Mouse (Mus musculus): ENCODE results near the gene Nkg7. TPM values are rescaled to one million over a fixed set of nuclear protein-coding genes. Genes with fewer than 3 reads are reported as not detected.
A peak's percentile ranks its signal among the peaks of the same experiment; 100 is the strongest.

The Nkg7 gene
- polyA plus RNA-seq, 1 experiment from 2014 or later: 0.45 TPM

- Histone ChIP-seq H3K9ac (ENCODE audit: low read depth, low read length) (no peak overlapping the region), H3K4me2 (ENCODE audit: low read length) (peak overlapping the region; percentile 33), H3K27ac (ENCODE audit: low read depth, low read length) (no peak overlapping the region), H3K4me3 (ENCODE audit: low read length) (peak overlapping the region; percentile 1; the same call in 1 of the 2 replicates), H3K9me3 (ENCODE audit: control insufficient read depth, low read length) (no peaks in the 10 kb centered on the region), H3K27me3 (replicated peaks; ENCODE audit: control insufficient read depth, insufficient read depth, low read length) (no peaks in the 10 kb centered on the region), H3K4me1 (ENCODE audit: control insufficient read depth, insufficient read depth, low read depth, low read length) (no peaks in the 10 kb centered on the region), H3K36me3 (ENCODE audit: control insufficient read depth, insufficient read depth, low read length) (no peaks in the 10 kb centered on the region)
- peak; percentile 97 for ATAC-seq
- 18% methylated on average over 11 of the region's 11 CpGs for WGBS
Measured at GRCm38 (mm10) chr7:43422995-43423617, 13.8 kb upstream of the Nkg7 start.

- 66% methylated on average over 3 of the region's 3 CpGs for WGBS
- Histone ChIP-seq H3K27me3 (replicated peaks; ENCODE audit: control insufficient read depth, insufficient read depth, low read length) (no peaks in the 10 kb centered on the region), H3K36me3 (ENCODE audit: control insufficient read depth, insufficient read depth, low read length) (no peaks in the 10 kb centered on the region), H3K9ac (ENCODE audit: low read depth, low read length) (no peak overlapping the region), H3K4me1 (ENCODE audit: control insufficient read depth, insufficient read depth, low read depth, low read length) (no peaks in the 10 kb centered on the region), H3K9me3 (ENCODE audit: control insufficient read depth, low read length) (no peaks in the 10 kb centered on the region), H3K4me3 (ENCODE audit: low read length) (no peak overlapping the region), H3K4me2 (ENCODE audit: low read length) (no peak overlapping the region), H3K27ac (ENCODE audit: low read depth, low read length) (no peak overlapping the region)
- ATAC-seq: no peak
Measured at GRCm38 (mm10) chr7:43423991-43424625, 12.8 kb upstream of the Nkg7 start.

GRCm38 (mm10) chr7:43427406-43427805 is 9.5 kb upstream of the Nkg7 start, which contains the start of gene Lim2:
Gene Lim2, plus strand, starts transcription at chr7:43427670.
- Histone ChIP-seq H3K27ac (ENCODE audit: low read depth, low read length) (no peak within 1 kb of the TSS), H3K4me1 (ENCODE audit: control insufficient read depth, insufficient read depth, low read depth, low read length) (no peaks in the 10 kb centered on the region), H3K4me2 (ENCODE audit: low read length) (no peak within 1 kb of the TSS), H3K4me3 (ENCODE audit: low read length) (no peak within 1 kb of the TSS), H3K9ac (ENCODE audit: low read depth, low read length) (no peak within 1 kb of the TSS), H3K27me3 (replicated peaks; ENCODE audit: control insufficient read depth, insufficient read depth, low read length) (no peaks in the 10 kb centered on the region), H3K9me3 (ENCODE audit: control insufficient read depth, low read length) (no peaks in the 10 kb centered on the region), H3K36me3 (ENCODE audit: control insufficient read depth, insufficient read depth, low read length) (no peaks in the 10 kb centered on the region)
- 86% methylated on average over 8 of the region's 8 CpGs for WGBS
- ATAC-seq: no peak

- Histone ChIP-seq H3K4me1 (ENCODE audit: control insufficient read depth, insufficient read depth, low read depth, low read length) (no peaks in the 10 kb centered on the region), H3K36me3 (ENCODE audit: control insufficient read depth, insufficient read depth, low read length) (no peaks in the 10 kb centered on the region), H3K4me3 (ENCODE audit: low read length) (no peak overlapping the region), H3K27ac (ENCODE audit: low read depth, low read length) (no peak overlapping the region), H3K27me3 (replicated peaks; ENCODE audit: control insufficient read depth, insufficient read depth, low read length) (no peaks in the 10 kb centered on the region), H3K9me3 (ENCODE audit: control insufficient read depth, low read length) (no peaks in the 10 kb centered on the region), H3K4me2 (ENCODE audit: low read length) (no peak overlapping the region), H3K9ac (ENCODE audit: low read depth, low read length) (no peak overlapping the region)
- ATAC-seq: no peak
- 63% methylated on average over 4 of the region's 4 CpGs for WGBS
Measured at GRCm38 (mm10) chr7:43429500-43429899, 7.4 kb upstream of the Nkg7 start.

- H3K4me3 ChIP-seq (ENCODE audit: low read length): no peak overlapping the region
- no peaks in the 10 kb centered on the region for H3K27me3 ChIP-seq (replicated peaks; ENCODE audit: control insufficient read depth, insufficient read depth, low read length)
- H3K36me3 ChIP-seq (ENCODE audit: control insufficient read depth, insufficient read depth, low read length): no peaks in the 10 kb centered on the region
- ATAC-seq: no peak
- H3K4me1 ChIP-seq (ENCODE audit: control insufficient read depth, insufficient read depth, low read depth, low read length): no peaks in the 10 kb centered on the region
- H3K4me2 ChIP-seq (ENCODE audit: low read length): no peak overlapping the region
- H3K9ac ChIP-seq (ENCODE audit: low read depth, low read length): no peak overlapping the region
- 77% methylated on average over 4 of the region's 4 CpGs for WGBS
- H3K9me3 ChIP-seq (ENCODE audit: control insufficient read depth, low read length): no peaks in the 10 kb centered on the region
- H3K27ac ChIP-seq (ENCODE audit: low read depth, low read length): no peak overlapping the region
Measured at GRCm38 (mm10) chr7:43432891-43433290, 4.0 kb upstream of the Nkg7 start.

- ATAC-seq: no peak
- Histone ChIP-seq H3K9me3 (ENCODE audit: control insufficient read depth, low read length) (no peaks in the 10 kb centered on the region), H3K4me3 (ENCODE audit: low read length) (no peak overlapping the region), H3K4me2 (ENCODE audit: low read length) (no peak overlapping the region), H3K27ac (ENCODE audit: low read depth, low read length) (no peak overlapping the region), H3K27me3 (replicated peaks; ENCODE audit: control insufficient read depth, insufficient read depth, low read length) (no peaks in the 10 kb centered on the region), H3K36me3 (ENCODE audit: control insufficient read depth, insufficient read depth, low read length) (no peaks in the 10 kb centered on the region), H3K4me1 (ENCODE audit: control insufficient read depth, insufficient read depth, low read depth, low read length) (no peaks in the 10 kb centered on the region), H3K9ac (ENCODE audit: low read depth, low read length) (no peak overlapping the region)
- WGBS: 85% methylated on average over 5 of the region's 5 CpGs
Measured at GRCm38 (mm10) chr7:43434676-43435075, 2.2 kb upstream of the Nkg7 start.

- Histone ChIP-seq H3K9me3 (ENCODE audit: control insufficient read depth, low read length) (no peaks in the 10 kb centered on the region), H3K27ac (ENCODE audit: low read depth, low read length) (no peak overlapping the region), H3K4me1 (ENCODE audit: control insufficient read depth, insufficient read depth, low read depth, low read length) (peaks cover 8% of the 10 kb centered on the region), H3K4me3 (ENCODE audit: low read length) (no peak overlapping the region), H3K36me3 (ENCODE audit: control insufficient read depth, insufficient read depth, low read length) (no peaks in the 10 kb centered on the region), H3K9ac (ENCODE audit: low read depth, low read length) (no peak overlapping the region), H3K4me2 (ENCODE audit: low read length) (no peak overlapping the region), H3K27me3 (replicated peaks; ENCODE audit: control insufficient read depth, insufficient read depth, low read length) (no peaks in the 10 kb centered on the region)
- WGBS: 85% methylated on average over 4 of the region's 4 CpGs
- ATAC-seq: no peak
Measured at GRCm38 (mm10) chr7:43438611-43439010, 1.7 kb downstream of the Nkg7 start.

- no peaks in the 10 kb centered on the region for H3K36me3 ChIP-seq (ENCODE audit: control insufficient read depth, insufficient read depth, low read length)
- H3K27ac ChIP-seq (ENCODE audit: low read depth, low read length): no peak within 1 kb of the TSS
- no peak for ATAC-seq
- peaks cover 18% of the 10 kb centered on the region for H3K4me1 ChIP-seq (ENCODE audit: control insufficient read depth, insufficient read depth, low read depth, low read length)
- no peak within 1 kb of the TSS for H3K4me3 ChIP-seq (ENCODE audit: low read length)
- H3K9ac ChIP-seq (ENCODE audit: low read depth, low read length): no peak within 1 kb of the TSS
- 80% methylated on average over 6 of the region's 6 CpGs for WGBS
- H3K27me3 ChIP-seq (replicated peaks; ENCODE audit: control insufficient read depth, insufficient read depth, low read length): no peaks in the 10 kb centered on the region
- no peak within 1 kb of the TSS for H3K4me2 ChIP-seq (ENCODE audit: low read length)
- no peaks in the 10 kb centered on the region for H3K9me3 ChIP-seq (ENCODE audit: control insufficient read depth, low read length)
Measured at GRCm38 (mm10) chr7:43440482-43440881, 3.6 kb downstream of the Nkg7 start, which contains the start of gene Cldnd2. Gene Cldnd2, plus strand, starts transcription at chr7:43440782.

GRCm38 (mm10) chr7:43441071-43441470 is 4.2 kb downstream of the Nkg7 start:
- Histone ChIP-seq H3K27ac (ENCODE audit: low read depth, low read length) (no peak overlapping the region), H3K4me1 (ENCODE audit: control insufficient read depth, insufficient read depth, low read depth, low read length) (peaks cover 18% of the 10 kb centered on the region), H3K27me3 (replicated peaks; ENCODE audit: control insufficient read depth, insufficient read depth, low read length) (no peaks in the 10 kb centered on the region), H3K36me3 (ENCODE audit: control insufficient read depth, insufficient read depth, low read length) (no peaks in the 10 kb centered on the region), H3K4me3 (ENCODE audit: low read length) (no peak overlapping the region), H3K4me2 (ENCODE audit: low read length) (no peak overlapping the region), H3K9ac (ENCODE audit: low read depth, low read length) (no peak overlapping the region), H3K9me3 (ENCODE audit: control insufficient read depth, low read length) (no peaks in the 10 kb centered on the region)
- ATAC-seq: no peak
- WGBS: 76% methylated on average over 3 of the region's 3 CpGs
